Mouse (Mus musculus): ENCODE data around the gene Zfp992.
"Not testable (repeated sequence)": the region's sequence is repeated elsewhere in the genome, so short reads cannot be mapped to it uniquely, and the experiment has no call there.

Gene Zfp992

GRCm38 (mm10) chr4:146517150-146517549, 68.3 kb downstream of the Zfp992 start:
- not testable (repeated sequence) for DNase-seq (ENCODE audit: low read depth, low spot score)
